Mouse (Mus musculus) left cerebral cortex, adult 18-20 months (tissue): ENCODE measurements at regions not wholly inside any gene's neighbourhood (a gene's known extent, or its start where the extent isn't known, plus 50 kb on each side); places are given as distances from the start of the nearest gene placed in this dataset.

Experiments used
- DNase-seq, 2 experiments: peaks; one replicate each; pipeline ENCODE4 v3.0.0; 2021 to 2022; ENCODE audit warnings: low spot score in 2 of 2, mixed read lengths in 1 of 2

- DNase-seq, result no peak
These were observed 52.4 kb upstream of the Mfge8 start for GRCm38 (mm10) chr7:79201246-79201645.

- DNase-seq, result no peak
These were observed 53.5 kb upstream of the Mfge8 start for GRCm38 (mm10) chr7:79202336-79202735.

- DNase-seq, result no peak
These were observed 54.6 kb upstream of the Mfge8 start for GRCm38 (mm10) chr7:79203481-79203880.

GRCm38 (mm10) chr7:79207140-79207539 lies 58.3 kb upstream of the Mfge8 start:
- DNase-seq, result no peak

- DNase-seq, result no peak
These were observed 61.7 kb upstream of the Mfge8 start for GRCm38 (mm10) chr7:79210376-79211215.

- DNase-seq, result no peak
These were observed 61.6 kb upstream of the Abhd2 start for GRCm38 (mm10) chr7:79211287-79211976.

- no peak for DNase-seq
These were observed 60.8 kb upstream of the Abhd2 start for GRCm38 (mm10) chr7:79212231-79212630.

- DNase-seq, result no peak
These were observed 58.0 kb upstream of the Abhd2 start for GRCm38 (mm10) chr7:79215001-79215400.

- DNase-seq, result peak; percentile 16 to 19
These were observed 55.8 kb upstream of the Abhd2 start for GRCm38 (mm10) chr7:79217232-79217631.

GRCm38 (mm10) chr7:79222626-79223335 lies 50.2 kb upstream of the Abhd2 start:
- no peak for DNase-seq
